Mouse (Mus musculus) testis, adult 2 months (tissue): Measurements from ENCODE around the gene Gse1.

Experiments
- CTCF ChIP-seq: fragments of 200-500 bp; IDR thresholded peaks from 2 replicates; pipeline ENCODE4 v1.5.1; 2012; ENCODE audit warnings: low read depth, mild to moderate bottlenecking, inconsistent platforms, low read length, moderate library complexity; ENCODE audit not compliant: control insufficient read depth, insufficient read depth, insufficient replicate concordance
- POLR2A ChIP-seq: fragments of 200-500 bp; IDR thresholded peaks from 2 replicates; pipeline ENCODE4 v1.6.1; 2012; ENCODE audit warnings: low read depth, mild to moderate bottlenecking, inconsistent platforms, low read length, moderate library complexity; ENCODE audit not compliant: control insufficient read depth

DNA sequence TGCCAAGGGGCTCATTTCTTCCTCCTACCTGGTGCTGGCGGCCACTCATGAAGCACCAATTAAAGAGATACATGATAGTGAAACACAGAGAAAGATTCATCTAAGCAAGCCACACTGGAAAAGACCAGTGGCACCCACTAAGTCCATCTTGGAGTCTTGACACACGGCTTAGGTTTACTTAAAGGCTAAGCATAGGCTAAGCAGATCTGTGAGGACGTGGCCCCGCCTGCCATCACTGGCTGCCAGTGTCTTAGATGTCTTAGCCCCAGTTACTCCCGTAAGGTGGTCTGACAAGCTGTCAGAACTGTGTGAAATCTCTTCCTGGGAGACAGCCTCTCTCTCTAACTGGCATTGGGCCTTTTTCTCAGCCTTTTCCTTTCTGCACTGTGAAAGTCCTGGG lies 86.7 kb downstream of the Gse1 start:
- TF ChIP-seq CTCF = no peak
- no peak for TF ChIP-seq POLR2A
